Mouse (Mus musculus) retina, postnatal 7 days (tissue): Measurements from ENCODE around the gene Lclat1.
"Not testable (repeated sequence)": the region's sequence is repeated elsewhere in the genome, so short reads cannot be mapped to it uniquely, and the experiment has no call there.

Experiments used
- DNase-seq: peaks from one replicate; pipeline ENCODE4 v3.0.0-alpha.2; 2012; ENCODE audit warnings: low read depth, low spot score

Gene Lclat1

GRCm38 (mm10) chr17:73238501-73238900 is 130.7 kb downstream of the Lclat1 start:
- no peak for DNase-seq

GRCm38 (mm10) chr17:73241085-73241848 is 133.5 kb downstream of the Lclat1 start:
- no peak for DNase-seq

- DNase-seq = no peak
Observed at GRCm38 (mm10) chr17:73243676-73244075, 135.9 kb downstream of the Lclat1 start.

- DNase-seq = no peak
Observed at GRCm38 (mm10) chr17:73244596-73244995, 136.8 kb downstream of the Lclat1 start.

GRCm38 (mm10) chr17:73245089-73245684 is 137.4 kb downstream of the Lclat1 start:
- DNase-seq = no peak

GRCm38 (mm10) chr17:73246036-73246435 is 138.3 kb downstream of the Lclat1 start:
- DNase-seq = no peak

GRCm38 (mm10) chr17:73246926-73247325 is 139.1 kb downstream of the Lclat1 start:
- DNase-seq = no peak

GRCm38 (mm10) chr17:73247758-73248157 is 140.0 kb downstream of the Lclat1 start:
- DNase-seq = no peak

GRCm38 (mm10) chr17:73250488-73251141 is 142.8 kb downstream of the Lclat1 start:
- no peak for DNase-seq

- no peak for DNase-seq
Observed at GRCm38 (mm10) chr17:73251142-73251502, 143.3 kb downstream of the Lclat1 start.

GRCm38 (mm10) chr17:73251812-73252608 is 144.2 kb downstream of the Lclat1 start:
- DNase-seq = no peak

GRCm38 (mm10) chr17:73253291-73253969 is 145.6 kb downstream of the Lclat1 start:
- DNase-seq = no peak

GRCm38 (mm10) chr17:73255801-73256200 is 148.0 kb downstream of the Lclat1 start:
- no peak for DNase-seq

- DNase-seq = no peak
Observed at GRCm38 (mm10) chr17:73258620-73259019, 150.8 kb downstream of the Lclat1 start.

GRCm38 (mm10) chr17:73259258-73259657 is 151.5 kb downstream of the Lclat1 start:
- not testable (repeated sequence) for DNase-seq

GRCm38 (mm10) chr17:73262558-73262957 is 154.8 kb downstream of the Lclat1 start:
- DNase-seq = no peak

GRCm38 (mm10) chr17:73263077-73263501 is 155.3 kb downstream of the Lclat1 start:
- no peak for DNase-seq

- DNase-seq = no peak
Observed at GRCm38 (mm10) chr17:73270871-73271796, 163.3 kb downstream of the Lclat1 start.

- no peak for DNase-seq
Observed at GRCm38 (mm10) chr17:73271797-73272600, 164.2 kb downstream of the Lclat1 start.
